Mouse (Mus musculus) olfactory bulb, adult 2 months (tissue): ENCODE results near the gene Dhx37.

Experiments used
- CTCF ChIP-seq: fragments of 200-500 bp; IDR thresholded peaks from 2 replicates; pipeline ENCODE4 v1.5.1; 2012; ENCODE audit warnings: low read depth, mild to moderate bottlenecking, low read length, moderate library complexity; ENCODE audit not compliant: insufficient read depth
- POLR2A ChIP-seq: fragments of 200-500 bp; IDR thresholded peaks from 2 replicates; pipeline ENCODE4 v1.6.1; 2012; ENCODE audit warnings: mild to moderate bottlenecking, low read depth, low read length, moderate library complexity; ENCODE audit not compliant: insufficient read depth

- no peak for TF ChIP-seq CTCF
- no peak for TF ChIP-seq POLR2A
Observed at GRCm38 (mm10) chr5:125393622-125394603, 40.0 kb downstream of the Dhx37 start.
